Mouse (Mus musculus) kidney, adult 11 months (tissue): Measurements from ENCODE around the gene Rhbdl2.
A peak's percentile ranks its signal among the peaks of the same experiment; 100 is the strongest.

Experiments used
- DNase-seq: peaks from one replicate; pipeline ENCODE4 v3.0.0; 2022

Rhbdl2 gene

DNA sequence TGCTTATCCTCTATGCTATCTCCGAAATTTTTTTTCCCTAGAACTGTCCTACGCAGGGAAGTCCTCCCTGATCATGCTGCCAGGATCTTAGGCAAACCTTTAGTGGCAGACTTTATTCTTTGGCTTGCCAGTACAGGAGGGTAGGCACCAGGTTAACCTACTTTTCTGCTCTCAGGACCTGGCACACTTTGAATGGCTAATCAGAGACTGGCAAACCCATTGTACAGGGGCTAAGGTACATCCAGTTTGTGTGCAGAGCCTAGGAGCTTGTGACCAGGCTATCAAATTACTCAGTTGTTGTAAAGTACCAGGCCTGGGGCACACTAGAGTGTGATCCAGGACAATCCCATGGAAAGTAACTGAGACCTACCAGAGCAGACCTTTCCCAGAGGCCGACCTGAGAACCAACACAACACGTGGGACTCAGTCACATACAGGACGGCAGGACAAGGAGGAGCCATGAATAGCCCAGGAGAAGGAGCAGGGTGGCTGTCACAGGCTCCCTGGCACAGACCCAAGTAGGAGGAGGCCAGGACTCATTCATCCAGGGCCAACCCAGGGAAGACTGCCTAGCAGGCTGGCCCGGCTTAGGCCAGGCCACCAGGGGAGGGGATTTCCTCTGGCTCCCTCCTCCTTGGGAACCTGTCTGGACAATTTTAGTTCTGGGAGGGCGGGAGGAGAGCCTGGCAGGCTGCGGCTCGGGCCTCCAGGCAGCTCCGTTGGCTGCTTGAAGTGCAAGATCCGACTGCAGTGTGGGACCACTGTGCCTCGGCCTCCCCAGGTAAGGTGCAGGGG is at the start of gene Rhbdl2:
Rhbdl2 (plus strand) TSS at position 684 of the 795 bp plus-strand sequence.
- peak; percentile 87 for DNase-seq

DNA sequence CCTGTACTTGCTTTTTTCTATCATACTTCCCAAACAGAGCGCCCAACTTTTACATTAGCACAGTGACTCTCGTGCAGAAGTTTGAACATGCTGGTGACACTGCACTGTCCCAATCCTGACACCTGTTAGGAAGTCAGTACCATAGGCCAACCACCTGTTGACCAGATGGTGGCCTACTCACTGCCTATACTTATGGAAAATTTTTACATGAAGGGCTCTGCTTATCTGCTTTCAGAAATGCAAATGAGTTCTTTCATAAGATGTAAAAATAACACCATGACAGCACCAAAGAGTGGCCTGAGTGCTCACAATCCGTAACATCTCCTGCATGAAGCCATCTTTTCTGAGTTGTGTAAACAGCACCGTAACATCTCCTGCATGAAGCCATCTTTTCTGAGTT is 49.0 kb upstream of the Rhbdl2 start:
- no peak for DNase-seq

DNA sequence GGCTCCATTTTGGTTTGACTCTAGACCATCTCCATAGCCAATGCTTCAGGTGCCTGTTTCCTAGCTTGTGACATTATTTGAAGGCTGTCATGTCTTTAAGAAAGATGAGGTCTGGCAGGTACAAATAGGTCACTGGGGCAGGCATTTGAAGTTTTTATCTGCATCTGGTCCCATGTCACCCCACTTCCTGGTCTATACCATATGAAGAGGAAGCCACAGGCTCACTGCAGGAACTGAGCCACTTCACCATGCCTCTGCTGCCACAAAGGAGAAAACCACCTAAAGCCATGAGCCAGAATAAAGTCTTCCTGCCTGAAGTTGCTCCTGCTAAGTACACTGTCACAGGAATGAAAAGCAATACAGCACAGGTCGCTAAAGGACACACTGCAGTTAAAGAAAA is 44.8 kb upstream of the Rhbdl2 start:
- no peak for DNase-seq

DNA sequence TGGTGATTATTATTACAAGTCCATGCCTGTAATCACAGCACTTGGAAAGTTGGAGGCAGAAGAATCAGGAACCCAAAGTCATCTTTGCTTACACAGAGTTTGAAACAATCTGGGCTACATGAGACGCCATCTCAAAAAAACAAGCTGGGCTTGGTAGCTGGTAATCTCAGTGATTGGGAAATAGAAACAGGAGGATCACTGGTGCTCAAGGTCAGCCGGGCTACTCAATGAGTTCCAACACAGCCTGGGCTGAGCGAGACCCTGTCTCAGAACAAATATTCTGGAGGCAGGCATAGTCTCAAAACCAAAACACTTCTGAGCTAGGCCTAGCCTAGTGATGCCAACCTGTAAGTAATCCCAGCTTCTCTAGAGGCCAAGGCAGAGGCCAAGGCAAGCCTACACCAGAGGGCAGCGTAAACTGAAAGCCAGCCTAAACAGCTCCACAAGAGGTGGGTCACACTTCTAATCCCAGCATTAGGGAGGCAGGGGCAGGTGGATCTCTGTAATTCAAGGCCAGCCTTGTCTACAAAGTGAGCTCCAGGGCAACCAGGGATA is 42.4 kb upstream of the Rhbdl2 start:
- no peak for DNase-seq

DNA sequence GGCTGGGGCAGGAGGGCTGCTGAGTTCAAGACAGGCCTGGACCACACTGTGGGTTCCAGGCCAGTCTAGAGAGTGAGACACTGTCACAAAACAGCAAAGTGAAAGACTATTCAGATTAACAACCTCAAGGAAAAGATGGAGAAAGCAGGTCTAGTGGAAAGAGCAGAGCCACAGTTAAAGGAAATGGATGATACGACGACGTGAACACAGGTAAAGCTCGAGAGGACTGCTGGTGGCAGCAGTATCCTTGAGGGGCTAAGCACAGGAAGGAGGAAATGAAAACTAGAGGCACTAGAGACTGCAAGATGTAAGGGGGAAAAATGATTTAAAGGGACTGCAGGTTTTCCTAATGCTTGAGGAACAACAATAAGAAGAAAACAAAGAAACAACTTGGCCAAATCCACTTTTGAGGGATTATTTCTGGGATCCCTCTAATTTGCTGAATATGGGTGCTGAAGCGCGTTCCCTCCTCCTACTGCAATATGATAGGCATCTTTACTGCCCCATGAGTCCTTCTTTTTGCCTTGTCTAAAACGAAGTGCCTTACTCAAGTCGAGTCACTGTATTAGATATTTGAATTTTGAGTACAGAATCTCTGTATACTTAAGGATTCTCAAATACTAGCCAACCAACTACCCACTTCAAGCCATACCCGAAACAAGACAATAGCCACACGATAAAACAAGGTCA is 38.8 kb upstream of the Rhbdl2 start:
- DNase-seq = no peak

DNA sequence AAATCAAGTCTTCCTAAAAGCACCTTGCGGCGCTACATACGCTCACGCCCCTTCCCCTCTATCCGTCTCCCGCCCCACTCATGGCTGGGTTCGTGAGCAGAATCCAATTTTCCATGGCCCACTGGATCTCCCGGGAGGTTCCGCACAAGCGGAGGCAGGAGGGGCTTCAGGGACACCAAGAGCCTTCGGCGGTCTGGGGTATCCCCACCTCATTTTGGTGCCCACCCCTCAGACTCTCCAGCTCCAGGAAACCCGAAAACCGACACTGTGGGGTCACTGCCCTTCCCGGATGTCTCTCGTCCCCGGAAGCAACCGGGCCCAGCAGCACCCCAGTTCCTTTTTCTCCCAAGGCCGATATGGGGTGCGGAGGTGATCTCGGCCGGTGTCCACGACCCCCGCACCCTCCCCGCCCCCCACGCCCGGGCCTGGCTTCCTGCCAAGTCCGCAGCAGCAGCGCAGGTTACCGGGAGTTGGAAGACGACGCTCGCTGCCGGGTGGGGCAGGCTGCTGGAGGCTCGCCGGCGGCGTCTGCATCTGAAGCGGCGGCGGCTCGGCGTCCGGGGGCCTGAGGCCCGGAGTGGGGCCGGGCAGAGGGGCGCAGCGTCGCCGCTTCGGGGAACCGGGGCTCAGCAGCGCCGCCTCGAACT is 38.1 kb upstream of the Rhbdl2 start:
- DNase-seq = peak; percentile 34

DNA sequence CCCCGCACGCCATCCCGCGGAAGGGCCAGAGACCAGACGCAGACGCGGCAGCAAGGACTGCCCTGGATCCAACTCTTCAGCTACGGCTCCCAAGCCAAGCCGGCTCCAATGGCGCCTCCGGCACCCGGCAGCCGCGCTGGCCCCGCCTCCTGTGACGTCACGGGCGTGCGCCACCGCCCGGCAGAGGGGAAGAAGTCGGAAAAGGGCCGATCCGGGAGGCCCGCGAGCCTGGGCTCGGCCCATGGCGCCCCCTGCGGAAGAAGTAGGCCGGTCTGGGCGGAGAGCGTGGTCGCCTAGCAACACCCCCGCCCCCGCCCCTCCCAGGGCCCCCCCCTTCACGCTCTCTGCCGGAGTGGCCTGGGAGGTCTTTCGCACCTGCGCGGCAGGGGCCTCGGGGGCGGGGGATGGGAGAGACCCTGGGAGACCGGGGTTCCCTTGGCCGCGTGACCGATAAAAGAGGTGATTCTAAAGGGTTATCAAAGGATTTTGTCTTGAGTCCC is 37.5 kb upstream of the Rhbdl2 start, which contains the start of gene Akirin1:
Akirin1 (minus strand) TSS at position 194 of the 500 bp plus-strand sequence.
- peak; percentile 95 for DNase-seq

DNA sequence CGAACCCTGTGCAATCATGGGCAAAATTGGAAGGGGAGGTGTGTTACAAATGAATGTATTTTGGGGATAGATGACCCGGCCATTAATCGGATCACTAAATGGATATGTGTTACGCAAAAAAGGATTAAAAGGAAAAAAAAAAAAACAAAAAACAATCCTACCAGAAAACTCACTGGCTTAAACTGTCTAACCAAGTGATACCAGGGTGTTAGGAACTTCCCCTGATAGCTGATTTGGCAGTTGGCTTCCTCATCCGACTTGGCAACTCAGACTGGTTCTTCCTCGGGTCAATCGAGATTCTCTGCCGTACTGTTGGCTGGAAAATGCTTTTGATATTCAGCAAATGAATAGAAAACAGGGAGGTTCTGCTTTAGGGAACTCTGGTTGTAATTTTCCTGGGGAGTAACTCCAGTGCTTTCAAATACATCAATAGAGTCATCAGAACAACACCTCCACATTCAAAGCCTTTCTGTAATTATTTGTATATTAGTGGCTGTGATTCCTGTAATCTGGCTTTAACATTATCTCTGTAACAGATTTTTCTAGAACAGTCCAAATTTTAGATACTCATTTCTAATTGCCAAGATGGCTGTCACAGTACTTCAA is 36.9 kb upstream of the Rhbdl2 start:
- peak; percentile 35 for DNase-seq

DNA sequence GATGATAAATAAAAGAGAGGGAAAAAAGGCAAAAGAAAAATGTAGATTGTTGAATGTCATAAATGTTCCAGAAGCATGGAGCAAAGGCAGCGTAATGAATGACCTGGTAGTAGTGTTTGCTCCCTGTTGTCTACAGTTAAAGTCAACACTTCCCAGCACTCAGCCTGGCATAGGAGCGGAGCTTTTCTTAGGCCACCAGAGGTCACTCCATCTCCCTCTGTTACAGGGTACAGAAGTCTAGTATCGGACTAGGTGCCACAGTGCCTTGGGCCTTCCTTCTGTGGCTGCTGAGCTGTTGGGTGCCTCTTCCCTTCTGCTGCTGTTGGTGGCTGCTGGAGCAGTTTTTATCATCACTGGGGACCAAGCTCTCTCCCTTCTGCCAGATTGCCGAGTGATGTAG is 29.4 kb upstream of the Rhbdl2 start:
- DNase-seq = peak; percentile 23

DNA sequence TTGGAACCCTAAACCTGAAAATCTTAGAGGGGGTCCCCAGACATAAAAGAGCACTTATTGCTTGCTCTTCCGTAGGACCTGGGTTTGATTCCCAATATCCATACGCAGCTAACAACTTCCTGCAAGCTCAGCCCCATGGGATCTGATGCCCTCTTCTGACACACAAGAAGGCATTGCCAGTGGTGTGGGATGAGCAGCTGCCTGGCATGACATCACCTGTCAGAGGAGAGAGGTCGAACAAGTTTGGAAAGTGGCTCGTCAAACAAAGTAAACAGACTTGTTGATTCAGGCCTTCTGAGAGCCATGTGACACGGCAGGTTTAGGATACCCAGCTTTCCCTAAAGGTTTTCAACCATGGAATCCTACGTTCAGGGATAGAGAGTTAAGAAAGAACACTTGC is 22.6 kb upstream of the Rhbdl2 start:
- DNase-seq = no peak

DNA sequence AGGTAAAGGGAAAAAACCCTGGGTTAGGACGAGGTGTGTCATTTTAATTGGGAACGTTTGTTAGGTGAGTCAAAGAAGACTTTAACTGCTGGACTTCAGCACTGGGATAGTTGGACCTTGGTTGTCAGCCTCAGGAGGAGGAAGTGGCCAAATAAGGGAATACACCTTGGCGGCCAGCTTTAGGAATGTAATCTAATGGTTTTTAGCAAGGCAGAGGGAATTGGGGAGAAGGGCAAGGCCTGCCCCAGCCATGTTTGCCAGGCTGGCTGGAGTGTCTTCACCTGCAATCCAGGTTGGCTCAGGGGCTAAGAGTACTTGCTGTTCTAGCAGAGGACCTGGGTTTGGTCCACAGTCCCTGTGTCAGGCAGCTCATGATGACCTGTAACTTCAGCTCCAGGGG is 19.9 kb upstream of the Rhbdl2 start:
- DNase-seq = no peak

DNA sequence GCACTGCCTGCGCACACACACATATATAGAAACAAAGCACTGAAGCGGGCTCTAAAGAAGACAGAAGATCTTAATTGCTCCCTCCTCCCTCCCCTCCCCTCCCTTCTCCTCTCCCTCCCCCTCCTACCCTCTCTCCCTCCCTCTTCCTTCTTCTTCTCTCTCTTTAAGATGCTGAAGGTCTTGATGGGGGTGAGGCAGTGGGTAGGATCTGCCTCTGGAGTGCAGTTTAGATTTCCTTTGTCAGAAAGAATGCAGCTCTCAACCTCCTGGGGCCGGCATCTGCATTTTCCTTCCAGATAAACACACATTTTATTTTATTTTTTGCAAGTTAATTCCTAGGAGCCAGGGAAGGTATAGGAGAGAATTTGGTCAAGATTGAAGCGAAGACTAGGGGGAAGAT is 19.4 kb upstream of the Rhbdl2 start:
- DNase-seq = no peak

DNA sequence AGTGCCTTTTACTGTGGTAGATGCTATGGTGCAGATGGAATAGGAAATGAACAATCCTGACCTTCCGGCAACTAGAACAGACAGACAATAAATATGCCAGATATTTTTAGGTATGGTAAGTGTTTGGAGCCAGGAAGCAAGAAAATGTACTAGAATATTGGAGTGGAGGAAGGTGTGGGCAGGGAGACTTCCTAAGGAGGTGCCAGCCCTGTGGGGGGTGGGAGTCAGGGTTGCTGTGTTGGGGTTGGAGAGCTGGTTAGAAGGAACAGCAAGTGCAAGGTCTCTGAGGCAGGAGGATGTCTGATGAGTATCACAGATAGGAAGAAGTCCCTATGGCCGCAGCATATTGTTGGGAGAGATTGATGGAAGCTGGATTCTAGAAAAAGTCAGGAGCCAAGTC is 5.0 kb downstream of the Rhbdl2 start:
- DNase-seq = no peak

DNA sequence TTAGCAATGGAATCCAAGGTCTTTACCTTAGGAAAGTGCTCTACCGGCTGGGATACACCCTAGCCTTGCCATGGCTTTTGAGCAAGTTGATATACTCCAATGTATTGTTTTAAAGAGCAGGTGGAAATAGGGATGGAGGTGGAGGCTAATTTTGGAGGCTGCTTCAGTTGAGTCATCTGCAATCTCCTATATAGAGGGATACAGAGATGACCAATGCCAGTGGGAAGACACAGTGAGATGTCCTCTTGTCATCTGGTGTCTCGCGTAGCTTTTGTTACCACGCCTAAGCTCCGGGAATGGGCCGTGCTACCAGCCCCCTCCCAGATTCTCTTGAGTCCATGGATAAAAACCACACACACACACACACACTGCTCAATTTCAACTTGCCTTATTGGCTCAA is 5.5 kb downstream of the Rhbdl2 start:
- DNase-seq = no peak

DNA sequence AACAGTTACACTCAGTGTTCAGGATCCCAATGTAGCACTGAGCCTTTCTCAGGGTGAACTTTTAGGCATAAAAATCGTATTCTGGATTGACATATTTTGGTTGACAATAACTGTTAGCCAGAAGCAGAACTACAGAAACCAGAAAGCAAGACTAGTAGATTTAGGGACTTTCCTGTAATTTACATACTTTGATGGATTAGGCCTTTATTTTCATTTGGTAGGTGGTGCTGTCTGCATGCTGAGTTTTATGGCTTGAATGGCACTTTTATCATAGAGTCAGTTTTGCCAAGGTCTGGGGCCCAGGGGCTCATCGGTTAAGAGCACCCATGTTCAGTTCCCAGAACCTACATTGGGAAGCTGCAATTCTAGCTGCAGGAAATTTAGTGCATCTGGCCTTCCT is 7.4 kb downstream of the Rhbdl2 start:
- DNase-seq = no peak

DNA sequence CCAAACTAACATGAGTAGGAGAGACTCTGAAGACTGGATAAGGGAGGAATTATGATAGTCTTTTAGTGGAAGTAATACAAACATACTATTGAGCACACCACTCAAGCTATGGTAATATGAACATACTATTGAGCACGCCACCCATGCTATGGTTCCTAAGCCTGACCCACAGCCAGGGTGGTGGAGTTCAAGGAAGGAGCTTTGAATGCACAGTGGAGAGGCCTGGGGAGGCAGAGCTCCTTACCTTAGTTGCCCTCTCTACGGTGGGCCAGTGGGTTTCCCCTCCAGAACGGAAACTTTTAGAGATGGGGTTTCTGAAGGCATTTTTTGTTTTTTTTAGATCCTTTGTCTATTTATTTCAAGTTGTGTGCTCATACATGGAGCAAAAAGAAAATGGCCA is 9.7 kb downstream of the Rhbdl2 start:
- DNase-seq = no peak

DNA sequence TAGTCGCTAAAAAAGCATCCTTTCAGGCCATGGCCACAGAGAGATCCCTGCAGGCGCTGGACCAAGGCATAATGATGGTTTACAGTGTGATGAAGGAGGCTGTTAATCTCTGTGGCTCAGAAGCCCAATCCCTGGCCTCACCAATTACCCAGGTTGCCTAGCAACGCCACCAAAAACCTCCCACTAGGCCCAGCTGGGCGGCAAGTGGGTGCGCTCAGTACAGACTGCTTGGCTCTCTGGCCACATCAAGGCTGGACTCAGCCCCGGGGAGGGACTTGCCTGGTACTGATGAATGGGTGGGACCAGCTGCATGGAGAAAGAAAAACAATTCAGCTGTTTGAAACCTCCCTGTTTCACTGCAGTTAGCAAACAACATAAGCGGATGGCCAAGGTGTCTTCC is 10.2 kb downstream of the Rhbdl2 start:
- DNase-seq = no peak

DNA sequence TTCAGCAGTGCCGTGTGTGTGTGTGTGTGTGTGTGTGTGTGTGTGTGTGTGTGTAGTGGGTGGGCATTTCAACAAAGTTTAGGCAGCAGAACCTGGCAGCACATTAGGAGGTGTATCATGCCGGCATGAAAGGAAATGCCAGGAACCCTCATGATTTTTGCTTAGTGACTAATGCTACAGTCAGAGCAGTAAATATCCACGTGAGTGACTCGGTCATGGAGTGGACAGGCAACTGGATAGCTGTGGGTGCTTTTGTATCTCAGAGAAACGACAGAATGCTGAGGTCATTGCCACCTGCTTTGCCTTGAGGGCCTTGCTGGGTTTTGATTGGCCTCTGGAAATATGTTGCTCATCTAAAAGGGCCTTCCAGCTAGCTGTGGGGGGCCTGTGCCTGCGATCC is 16.0 kb downstream of the Rhbdl2 start:
- no peak for DNase-seq

DNA sequence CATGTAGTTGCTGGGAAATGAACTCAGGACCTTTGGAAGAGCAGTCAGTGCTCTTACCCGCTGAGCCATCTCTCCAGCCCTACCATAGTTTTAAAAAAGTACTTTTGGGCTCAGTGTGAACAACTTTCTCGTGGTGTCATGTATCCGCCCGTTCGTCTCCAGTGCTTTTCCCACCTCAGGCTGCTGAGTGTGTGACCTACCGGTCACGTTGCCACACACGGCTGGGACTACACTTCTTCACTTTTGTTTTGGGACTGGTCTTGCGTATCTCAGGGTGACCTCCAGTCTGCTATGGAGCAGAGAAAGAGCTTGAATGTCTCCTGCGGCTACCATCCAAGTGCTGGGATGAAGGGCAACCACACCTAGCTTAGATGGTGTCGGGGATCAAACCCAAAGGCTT is 20.6 kb downstream of the Rhbdl2 start:
- no peak for DNase-seq

DNA sequence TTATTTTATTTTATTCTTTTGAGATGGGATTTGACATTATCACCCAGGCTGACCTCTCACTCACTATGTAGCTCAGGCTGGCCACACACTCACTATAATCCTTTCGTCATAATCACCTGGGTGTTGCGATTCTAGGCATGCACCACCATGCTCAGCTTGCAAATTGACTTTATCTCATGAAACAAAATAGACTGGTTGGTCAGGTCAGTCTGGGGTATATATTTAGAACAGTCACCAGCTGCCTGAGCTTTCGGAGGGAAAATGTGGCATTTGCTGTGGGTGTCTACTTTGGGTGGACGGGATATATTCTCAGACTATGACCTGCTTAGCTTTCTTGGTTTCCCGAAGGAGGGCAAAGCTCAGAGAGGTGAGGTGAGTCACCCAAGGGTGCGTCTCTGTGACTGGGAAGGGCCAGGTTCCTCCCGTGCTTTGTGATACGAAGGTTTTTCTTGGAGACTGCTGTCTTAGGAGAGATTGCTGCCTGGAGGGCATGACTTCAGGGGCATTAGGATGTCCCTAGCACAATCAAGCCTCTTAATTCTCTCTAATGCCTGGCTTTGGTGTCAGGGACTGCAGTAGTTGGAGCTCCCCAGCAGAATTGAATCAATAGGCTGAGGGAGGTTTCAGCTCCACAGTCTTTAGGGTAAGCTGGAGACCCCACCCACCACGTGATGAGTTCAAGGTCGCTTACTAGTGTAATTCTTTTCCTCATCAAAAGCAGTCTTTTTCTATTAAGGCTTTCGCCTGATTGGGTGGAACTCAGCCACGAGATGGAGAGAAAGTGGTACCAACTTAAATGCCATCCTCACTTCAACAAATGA is 23.0 kb downstream of the Rhbdl2 start:
- no peak for DNase-seq

DNA sequence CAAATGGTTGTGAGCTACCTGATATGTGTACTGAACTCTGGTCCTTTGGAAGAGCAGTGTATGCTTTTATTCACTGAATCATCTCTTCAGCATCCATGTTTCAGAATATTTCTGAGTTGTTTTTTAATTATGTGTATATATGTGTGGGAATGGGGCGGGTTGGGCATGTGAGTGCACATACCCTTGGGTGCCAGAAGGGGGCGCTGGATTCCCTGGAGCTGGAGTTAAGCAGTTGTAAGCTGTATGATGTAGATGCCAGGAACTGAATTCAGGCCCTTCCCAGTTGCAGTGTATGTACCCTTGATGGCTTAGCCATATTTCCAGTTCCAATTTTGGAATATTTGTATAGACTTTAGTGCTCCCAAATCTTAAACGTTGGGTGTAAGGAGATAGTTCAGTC is 24.9 kb downstream of the Rhbdl2 start:
- no peak for DNase-seq

DNA sequence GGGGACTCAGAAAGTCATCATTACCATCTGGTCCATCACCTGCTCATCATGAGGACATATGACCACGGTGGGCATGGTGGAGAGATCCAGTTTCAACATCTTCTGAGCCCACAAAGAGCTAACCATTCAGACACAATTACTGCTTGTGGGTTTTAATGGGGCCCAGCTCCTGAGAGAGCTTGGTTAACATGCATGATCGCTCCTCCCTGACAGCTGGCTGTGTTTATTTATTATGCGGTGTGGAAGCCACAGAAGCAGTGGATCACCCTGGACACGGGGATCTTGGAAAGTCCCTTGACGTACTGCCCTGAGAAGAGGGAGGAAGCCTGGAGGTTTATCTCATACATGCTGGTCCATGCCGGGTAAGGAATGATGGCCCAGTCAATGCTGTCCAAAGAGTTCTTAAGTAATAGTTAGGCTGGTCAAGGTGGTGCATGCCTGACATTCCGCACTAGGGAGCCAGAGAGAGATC is 26.4 kb downstream of the Rhbdl2 start:
- DNase-seq = no peak
